Mouse (Mus musculus) heart, postnatal 0 days (tissue): ENCODE results near the gene Grhl3. TPM values are rescaled to one million over a fixed set of nuclear protein-coding genes. Genes with fewer than 3 reads are reported as not detected.

ENCODE experiments used
- ATAC-seq: fragments of 200-750 bp; cut with Nextera tagmentation; 2 replicates; pipeline ENCODE4 v1.8.0; 2017; ENCODE audit warnings: low read depth, moderate number of reproducible peaks, moderate library complexity; ENCODE audit not compliant: insufficient read depth
- DNase-seq: peaks from one replicate; pipeline ENCODE4 v3.0.0-alpha.2; 2016; ENCODE audit warnings: low spot score
- H3K27ac ChIP-seq: fragments of 300-500 bp; sonication (generic); 2 replicates; pipeline ENCODE4 v1.5.1; 2014; ENCODE audit warnings: low read depth, mild to moderate bottlenecking
- H3K27me3 ChIP-seq: fragments of 300-500 bp; sonication (generic); 2 replicates; pipeline ENCODE4 v1.6.1; 2014; ENCODE audit warnings: low read length, mixed read lengths; ENCODE audit not compliant: control insufficient read depth, insufficient read depth
- H3K36me3 ChIP-seq: fragments of 300-500 bp; sonication (generic); replicated peaks from 2 replicates; pipeline ENCODE4 v1.6.1; 2014; ENCODE audit warnings: low read length, mixed read lengths; ENCODE audit not compliant: control insufficient read depth, insufficient read depth
- H3K4me1 ChIP-seq: fragments of 300-500 bp; sonication (generic); 2 replicates; pipeline ENCODE4 v1.6.1; 2014; ENCODE audit warnings: antibody characterized with exemption; ENCODE audit not compliant: control insufficient read depth, insufficient read depth
- H3K4me2 ChIP-seq: fragments of 300-500 bp; sonication (generic); 2 replicates; pipeline ENCODE4 v1.6.1; 2014; ENCODE audit warnings: low read depth, mild to moderate bottlenecking, low read length, moderate library complexity
- H3K4me3 ChIP-seq: fragments of 300-500 bp; sonication (generic); 2 replicates; pipeline ENCODE4 v1.5.1; 2014; ENCODE audit warnings: low read depth, low read length
- H3K9ac ChIP-seq: fragments of 300-500 bp; sonication (generic); replicated peaks from 2 replicates; pipeline ENCODE4 v1.6.1; 2014; ENCODE audit warnings: low read depth, low read length, mixed read lengths
- H3K9me3 ChIP-seq: fragments of 300-500 bp; sonication (generic); replicated peaks from 2 replicates; pipeline ENCODE4 v1.6.1; 2016; ENCODE audit warnings: low read length; ENCODE audit not compliant: control insufficient read depth
- CTCF ChIP-seq: IDR thresholded peaks from 2 replicates; pipeline ENCODE4 v1.5.1; 2016; ENCODE audit warnings: antibody characterized with exemption, control low read depth, low read depth
- EP300 ChIP-seq: IDR thresholded peaks from 2 replicates; pipeline ENCODE4 v1.6.1; 2016; ENCODE audit warnings: antibody characterized with exemption, low read depth
- WGBS: fragments of 180-500 bp; shearing (Covaris S2); extraction: QIAGEN DNeasy Blood & Tissue Kit; methylation state at CpG from one replicate; pipeline ENCODE4 v1.1.7; 2014; 5-methylcytosine and 5-hydroxymethylcytosine counted together
- polyA plus RNA-seq: library from polyadenylated mRNA; unstranded; fragments of >200 nt; fragmentation: Nextera tagmentation; extraction: Ambion mirVana; gene quantifications from 2 replicates; pipeline ENCODE4 v1.2.1, GENCODE M21; 2015
- total RNA-seq: library from RNA; depleted of rRNA; stranded (reverse); fragments of >200 nt; gene quantifications from 2 replicates; pipeline ENCODE4 v1.2.3, GENCODE M21; 2014; ENCODE audit warnings: low replicate concordance

The Grhl3 gene
- total and polyA plus RNA-seq, 2 experiments from 2014 or later = 1.4 to 1.9 TPM

GRCm38 (mm10) chr4:135547551-135547950 lies 25.9 kb downstream of the Grhl3 start:
- Histone ChIP-seq H3K4me1 (peaks cover 37% of the 10 kb centered on the region), H3K36me3 (0 out of 2 replicates have a peak, but pooled peaks cover under 1% of the 10 kb centered on the region), H3K4me2 (no peak overlapping the region), H3K9me3 (no peaks in the 10 kb centered on the region), H3K27ac (peak overlapping the region; percentile 12), H3K27me3 (no peaks in the 10 kb centered on the region), H3K4me3 (no peak overlapping the region), H3K9ac (no peak overlapping the region)
- DNase-seq (no peak), ATAC-seq (no peak)
- 52% methylated on average over 14 of the region's 14 CpGs for WGBS
- no peak for TF ChIP-seq CTCF
- no peak for TF ChIP-seq EP300

- DNase-seq (no peak), ATAC-seq (no peak)
- no peak for TF ChIP-seq CTCF
- TF ChIP-seq EP300 = no peak
- H3K27ac ChIP-seq = no peak overlapping the region
- H3K27me3 ChIP-seq = no peaks in the 10 kb centered on the region
- no peak overlapping the region for H3K4me2 ChIP-seq
- WGBS = 84% methylated on average over 4 of the region's 4 CpGs
- peaks cover 37% of the 10 kb centered on the region for H3K4me1 ChIP-seq
- H3K9me3 ChIP-seq = no peaks in the 10 kb centered on the region
- H3K9ac ChIP-seq = no peak overlapping the region
- no peak overlapping the region for H3K4me3 ChIP-seq
- 0 out of 2 replicates have a peak, but pooled peaks cover 5% of the 10 kb centered on the region for H3K36me3 ChIP-seq
Observed at GRCm38 (mm10) chr4:135546793-135547192, 26.6 kb downstream of the Grhl3 start.

- TF ChIP-seq CTCF = no peak
- no peak for TF ChIP-seq EP300
- no peak overlapping the region for H3K4me2 ChIP-seq
- ATAC-seq (no peak), DNase-seq (no peak)
- no peaks in the 10 kb centered on the region for H3K27me3 ChIP-seq
- H3K4me3 ChIP-seq = no peak overlapping the region
- 0 out of 2 replicates have a peak, but pooled peaks cover 5% of the 10 kb centered on the region for H3K36me3 ChIP-seq
- no peak overlapping the region for H3K9ac ChIP-seq
- peaks cover 37% of the 10 kb centered on the region for H3K4me1 ChIP-seq
- 83% methylated on average over 7 of the region's 7 CpGs for WGBS
- H3K9me3 ChIP-seq = no peaks in the 10 kb centered on the region
- H3K27ac ChIP-seq = no peak overlapping the region
Observed at GRCm38 (mm10) chr4:135546008-135546407, 27.4 kb downstream of the Grhl3 start.

GRCm38 (mm10) chr4:135545080-135545511 lies 28.3 kb downstream of the Grhl3 start:
- Histone ChIP-seq H3K9me3 (no peaks in the 10 kb centered on the region), H3K27ac (no peak overlapping the region), H3K27me3 (no peaks in the 10 kb centered on the region), H3K36me3 (0 out of 2 replicates have a peak, but pooled peaks cover 5% of the 10 kb centered on the region), H3K4me3 (peak overlapping the region; percentile 14), H3K4me2 (peak overlapping the region; percentile 48), H3K4me1 (peaks cover 37% of the 10 kb centered on the region), H3K9ac (no peak overlapping the region)
- WGBS = 12% methylated on average over 8 of the region's 8 CpGs
- DNase-seq = no peak
- TF ChIP-seq CTCF (no peak), EP300 (no peak)
- no peak for ATAC-seq

GRCm38 (mm10) chr4:135544284-135544683 lies 29.1 kb downstream of the Grhl3 start:
- DNase-seq (no peak), ATAC-seq (no peak)
- Histone ChIP-seq H3K27me3 (no peaks in the 10 kb centered on the region), H3K4me2 (no peak overlapping the region), H3K27ac (no peak overlapping the region; the same call in 1 of the 2 replicates), H3K9me3 (no peaks in the 10 kb centered on the region), H3K4me3 (no peak overlapping the region), H3K4me1 (peaks cover 33% of the 10 kb centered on the region), H3K9ac (no peak overlapping the region), H3K36me3 (0 out of 2 replicates have a peak, but pooled peaks cover 5% of the 10 kb centered on the region)
- WGBS = 48% methylated on average over 2 of the region's 2 CpGs
- no peak for TF ChIP-seq CTCF
- TF ChIP-seq EP300 = no peak

GRCm38 (mm10) chr4:135540057-135540456 lies 33.4 kb downstream of the Grhl3 start:
- no peak for ATAC-seq
- no peak for DNase-seq
- Histone ChIP-seq H3K36me3 (0 out of 2 replicates have a peak, but pooled peaks cover 5% of the 10 kb centered on the region), H3K9me3 (no peaks in the 10 kb centered on the region), H3K4me3 (no peak overlapping the region), H3K9ac (no peak overlapping the region), H3K4me2 (no peak overlapping the region), H3K27me3 (no peaks in the 10 kb centered on the region), H3K27ac (no peak overlapping the region), H3K4me1 (no peaks in the 10 kb centered on the region; the same call in 1 of the 2 replicates)
- WGBS = 54% methylated on average over 9 of the region's 9 CpGs
- TF ChIP-seq EP300 (no peak), CTCF (no peak)
